Mouse (Mus musculus) adrenal gland, adult 8-10 months (tissue): ENCODE data around the gene Zfp296. TPM values are rescaled to one million over a fixed set of nuclear protein-coding genes. Genes with fewer than 3 reads are reported as not detected.

Source experiments
- DNase-seq: peaks from one replicate; pipeline ENCODE4 v3.0.0; 2022
- total RNA-seq, 4 experiments: library from RNA; stranded (reverse); gene quantifications; 2 replicates each; pipeline ENCODE4 v1.2.4; 2022

Zfp296 gene
- total RNA-seq, 4 experiments from 2014 or later, result 0.52 to 0.68 (median 0.57) TPM

DNA sequence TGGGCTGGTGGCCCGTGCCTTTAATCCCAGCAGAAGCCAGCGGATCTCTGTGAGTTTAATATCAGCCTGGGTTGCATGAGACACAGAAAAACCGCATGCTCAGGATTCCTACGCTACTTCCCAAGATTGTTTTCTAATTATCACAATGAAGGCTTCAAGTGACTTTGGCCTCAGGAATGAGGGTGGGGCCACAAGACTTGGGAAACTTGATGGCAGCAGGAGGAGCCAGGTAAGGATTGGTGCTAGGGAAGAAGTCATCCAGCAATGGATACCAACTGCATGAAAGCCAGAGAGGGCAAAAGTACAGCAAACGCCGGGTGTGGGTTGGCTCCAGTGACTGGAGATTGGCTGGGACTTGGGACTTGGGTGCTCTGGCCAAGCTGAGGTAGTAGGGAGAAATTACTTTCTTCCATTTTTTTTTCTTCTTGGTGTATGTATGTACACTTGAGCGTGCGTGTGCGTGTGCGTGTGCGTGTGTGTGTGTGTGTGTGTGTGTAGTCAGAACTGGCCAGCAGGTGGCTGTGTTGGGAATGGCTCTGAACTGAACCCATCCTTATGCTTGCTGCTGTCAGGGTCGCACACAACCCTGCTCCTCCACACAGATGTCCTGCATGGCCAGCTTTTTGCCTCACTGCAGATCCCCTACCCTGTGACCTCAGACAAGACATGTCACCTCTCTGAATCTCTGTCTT lies 32.7 kb downstream of the Zfp296 start:
- no peak for DNase-seq

DNA sequence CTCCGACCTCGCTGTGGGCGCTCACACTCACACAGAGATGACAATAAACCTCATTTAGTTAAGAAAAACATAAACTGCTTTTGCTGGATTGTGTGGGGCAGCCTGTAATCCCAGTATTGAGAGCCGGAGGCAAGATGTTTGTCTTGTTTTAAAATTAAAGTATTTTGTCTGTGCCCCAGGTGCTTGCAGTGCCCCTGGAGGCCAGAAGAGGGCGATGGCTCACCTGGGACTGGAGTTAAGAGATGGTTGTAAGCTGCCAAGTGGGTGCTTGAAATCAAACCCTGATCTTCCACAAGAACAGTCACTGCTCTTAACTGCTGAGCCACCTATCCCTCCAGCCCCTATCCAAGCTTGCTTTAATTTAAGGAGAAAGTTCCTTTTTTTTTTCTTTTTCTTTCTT lies 33.9 kb downstream of the Zfp296 start:
- no peak for DNase-seq

DNA sequence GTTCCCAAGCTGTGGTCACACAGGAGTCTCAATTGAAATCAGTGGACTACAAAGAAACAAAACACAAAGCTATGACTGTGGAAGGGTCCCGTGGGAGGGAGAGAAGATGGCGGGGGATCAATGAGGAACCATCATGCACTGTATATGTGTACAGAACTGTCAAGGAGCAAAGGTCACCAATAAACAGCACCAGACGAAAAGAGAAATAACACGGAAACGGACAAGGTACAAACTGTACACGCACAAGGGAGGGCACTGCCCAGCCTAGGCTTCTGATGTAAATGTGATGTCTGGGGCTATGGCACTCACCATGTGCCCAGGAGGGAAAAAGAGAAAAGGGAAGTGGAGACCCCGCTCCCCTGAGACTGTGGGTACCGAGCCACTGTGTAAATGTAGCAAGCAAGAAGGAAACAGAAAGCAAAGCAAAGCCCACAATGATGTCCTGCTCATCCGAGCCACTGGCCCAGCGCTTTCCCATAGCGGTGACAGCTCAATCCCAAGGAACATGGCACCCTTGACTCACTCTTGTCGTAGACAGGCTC lies 38.0 kb downstream of the Zfp296 start:
- DNase-seq, result no peak

DNA sequence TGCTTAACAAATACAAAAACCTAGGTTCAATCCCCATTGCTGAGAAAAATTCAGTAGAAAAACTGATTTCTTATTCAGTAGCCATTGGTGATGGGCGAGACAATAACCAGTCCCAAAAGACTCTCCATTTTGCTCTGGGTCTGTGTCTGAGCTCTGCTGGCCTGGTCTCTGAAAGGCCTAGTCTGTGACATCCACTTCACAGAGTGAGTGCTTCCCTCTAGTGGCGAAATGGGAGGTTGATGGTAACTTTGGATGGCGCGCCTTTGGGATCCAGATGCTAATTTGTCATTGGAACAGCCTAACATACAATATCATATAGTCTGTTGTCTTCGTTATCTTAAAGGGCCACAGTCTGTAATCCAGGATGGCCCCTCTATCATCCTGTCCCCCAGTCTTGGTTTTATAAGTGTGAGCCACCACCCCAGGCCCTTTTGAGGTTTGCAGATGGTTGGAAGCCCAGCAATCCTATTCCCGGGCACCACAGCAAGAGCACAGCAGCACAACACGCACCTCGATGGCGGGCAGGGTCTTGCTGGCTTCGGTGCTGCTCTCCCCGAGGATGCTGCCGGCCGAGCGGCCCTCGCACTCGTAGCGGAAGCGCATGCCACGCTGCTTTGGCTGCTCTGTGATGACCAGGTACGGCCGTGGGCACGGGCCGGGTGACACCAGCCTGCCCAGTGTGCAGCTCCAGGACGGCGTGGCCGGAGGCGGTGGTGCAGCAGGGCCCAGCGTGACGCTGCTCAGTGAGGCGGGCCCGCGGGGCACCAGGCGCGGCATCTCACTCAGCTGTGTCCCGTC lies 42.1 kb downstream of the Zfp296 start:
- no peak for DNase-seq

DNA sequence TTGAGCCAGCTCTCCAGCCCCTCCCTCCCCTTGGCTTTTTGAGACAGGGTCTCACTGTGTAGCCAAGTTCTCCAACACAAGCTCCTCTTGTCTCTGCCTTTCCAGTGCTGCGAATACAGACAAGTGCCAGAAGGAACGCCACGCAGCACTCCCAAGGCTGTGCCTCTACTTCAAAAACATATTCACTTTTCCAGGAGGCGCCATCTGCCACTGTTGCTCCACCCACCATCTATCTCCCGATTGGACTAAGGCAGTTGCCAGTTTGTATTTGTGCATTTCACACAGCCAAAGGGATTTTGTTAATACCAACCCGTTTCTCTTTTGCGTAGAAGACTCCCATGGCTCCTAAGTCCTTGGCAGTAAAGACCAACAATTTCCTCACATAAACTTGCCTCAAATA lies 43.7 kb downstream of the Zfp296 start:
- DNase-seq, result no peak

DNA sequence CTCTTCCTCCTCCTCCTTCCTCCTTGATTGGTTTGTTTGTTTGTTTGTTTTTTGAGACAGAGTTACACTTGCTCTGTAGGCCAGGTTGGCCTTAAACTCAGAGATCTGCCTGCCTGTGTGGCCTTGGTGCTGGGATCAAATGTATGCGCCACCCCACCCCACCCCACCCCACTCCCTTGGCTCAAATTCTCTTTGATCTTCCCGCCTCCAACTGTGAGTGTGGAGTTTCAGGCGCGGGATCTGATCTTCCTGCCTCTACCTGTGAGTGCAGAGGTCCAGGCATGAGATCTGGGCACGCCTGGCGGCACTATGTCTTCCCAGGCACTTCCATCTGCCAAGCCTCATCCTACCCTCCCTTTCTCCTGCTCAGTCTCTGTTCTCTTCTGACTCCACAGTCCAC lies 45.2 kb downstream of the Zfp296 start:
- no peak for DNase-seq

DNA sequence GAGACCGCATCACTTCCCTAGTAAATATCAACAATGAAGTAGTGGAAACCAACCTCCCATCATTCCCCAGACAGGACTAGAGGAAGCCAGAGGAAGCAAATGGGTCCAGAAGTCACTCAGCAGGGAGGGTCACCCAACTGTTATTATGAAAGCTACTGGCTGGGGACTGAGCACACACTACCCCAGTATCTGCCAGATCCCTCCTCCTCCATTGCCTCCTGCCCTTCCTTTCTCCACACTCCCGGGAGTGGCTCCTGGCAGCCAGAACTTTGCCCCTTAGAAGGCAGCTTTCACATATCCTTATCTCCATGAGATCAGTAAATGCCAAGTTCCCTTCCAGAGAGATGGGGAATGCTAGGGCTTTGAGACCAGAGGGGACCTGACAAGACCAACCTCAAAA lies 46.3 kb downstream of the Zfp296 start:
- no peak for DNase-seq

DNA sequence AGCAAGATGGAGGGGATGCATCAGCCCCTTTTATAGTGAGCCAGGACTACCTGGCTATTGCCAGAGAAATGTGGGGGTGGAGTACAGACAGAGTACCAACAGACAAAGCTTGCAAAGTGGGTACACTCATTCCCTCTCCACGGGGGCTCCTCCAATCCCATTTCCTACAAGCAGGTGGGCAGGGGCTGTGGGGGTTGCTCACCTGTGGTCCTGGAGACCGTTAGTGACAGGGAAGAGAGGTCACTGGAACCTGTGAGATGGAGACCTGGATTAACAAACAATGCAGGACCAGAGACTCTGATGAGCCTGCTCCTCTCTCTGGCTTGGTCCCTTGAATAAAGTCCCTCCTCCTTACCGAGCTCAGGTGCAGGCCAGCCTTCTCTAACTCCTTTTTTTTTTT lies 50.6 kb downstream of the Zfp296 start:
- no peak for DNase-seq

DNA sequence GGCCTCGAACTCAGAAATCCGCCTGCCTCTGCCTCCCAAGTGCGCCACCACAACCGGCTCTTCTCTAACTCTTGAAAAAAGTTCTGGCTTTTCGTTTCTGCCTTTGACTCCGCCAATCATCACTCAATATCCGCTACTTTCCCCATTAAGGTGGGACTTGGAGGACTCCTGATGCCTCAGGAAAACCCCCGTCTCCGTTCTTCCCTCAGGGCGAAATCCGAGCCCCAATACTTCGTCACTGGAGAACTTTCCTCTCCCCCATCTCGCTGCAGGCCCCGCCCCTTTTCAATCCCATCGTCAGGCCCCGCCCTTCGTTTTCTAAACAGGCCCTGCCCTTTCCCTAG lies 51.1 kb downstream of the Zfp296 start:
- no peak for DNase-seq

DNA sequence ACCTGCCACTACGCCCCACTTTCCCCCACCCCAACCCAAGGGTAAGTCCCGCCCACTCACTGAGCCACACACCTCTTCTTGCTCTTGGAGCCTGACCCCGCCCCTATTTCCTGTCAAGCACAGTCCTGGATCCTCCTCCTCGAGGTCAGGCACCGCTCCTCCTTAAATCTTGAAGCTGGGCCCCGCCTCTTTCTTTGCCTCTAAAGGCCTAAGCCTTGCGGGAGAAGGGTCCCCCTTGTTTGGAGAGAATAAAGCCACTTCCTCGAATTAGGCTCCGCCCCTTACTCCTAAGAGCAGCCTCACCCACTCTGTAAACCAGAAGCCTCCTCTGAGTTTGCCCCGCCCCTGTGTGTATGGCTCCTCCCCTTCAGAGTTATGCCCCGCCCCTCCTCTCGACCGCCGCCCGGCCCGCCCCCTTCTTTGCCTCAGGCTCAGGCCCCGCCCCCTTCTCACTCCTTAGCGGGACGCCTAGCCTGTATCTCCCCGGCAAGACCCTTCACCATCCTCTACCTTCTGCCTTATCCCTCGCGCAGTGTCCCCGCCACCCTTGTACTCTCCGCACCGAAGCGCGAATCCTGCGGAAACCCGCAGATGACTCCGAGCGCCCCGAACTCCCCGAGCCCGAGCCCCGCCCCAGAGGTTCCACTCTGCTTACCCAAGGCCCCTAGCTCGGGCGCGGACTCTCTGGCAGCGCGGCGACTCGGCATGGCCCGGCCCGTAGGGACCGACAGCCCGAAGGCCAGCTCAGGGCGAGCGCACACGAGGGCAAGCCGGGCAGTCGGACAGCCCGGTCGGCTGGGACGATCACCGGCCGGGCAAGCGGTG lies 51.7 kb downstream of the Zfp296 start:
- DNase-seq, result peak; percentile 98

DNA sequence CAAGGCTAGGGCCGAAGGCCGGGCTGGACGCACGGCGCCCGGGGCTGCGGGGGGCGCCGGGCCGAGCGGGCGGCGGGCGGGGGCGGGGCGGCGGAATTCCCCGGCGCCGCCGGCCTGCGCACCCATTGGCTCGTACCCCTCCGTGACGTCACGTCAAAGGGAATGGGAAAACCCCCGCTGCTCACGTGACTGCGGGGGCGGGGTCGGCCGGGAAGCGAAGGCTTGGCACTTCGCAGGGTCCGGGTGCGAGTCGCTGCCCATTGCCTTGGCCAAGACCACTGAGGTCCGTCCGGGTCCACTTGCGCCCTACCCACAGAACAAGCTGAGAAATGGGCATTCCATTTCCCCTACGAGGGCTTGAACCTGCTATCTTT lies 52.3 kb downstream of the Zfp296 start, which contains the start of gene Relb:
Relb (minus strand) TSS at position 78 of the 374 bp plus-strand sequence.
- peak; percentile 90 for DNase-seq

Other genes with a start within 250 kb of the Zfp296 start
- gene Ercc1, start 232.5 kb upstream of the Zfp296 start, total RNA-seq, result 10 to 100 TPM; 32.4 to 56.3 (median 41.6) TPM
- gene Cd3eap, start 217.8 kb upstream of the Zfp296 start, total RNA-seq, result 10 to 100 TPM; 12.9 to 15.2 (median 13.5) TPM
- gene Ppp1r13l, start 217.5 kb upstream of the Zfp296 start, total RNA-seq, result 10 to 100 TPM in 1 of 4 experiments, 1 to 10 TPM in 3; 6.4 to 12.5 (median 8.4) TPM
- gene Ercc2, start 195.3 kb upstream of the Zfp296 start, total RNA-seq, result 10 to 100 TPM; 31.0 to 44.8 (median 39.2) TPM
- gene Klc3, start 173.2 kb upstream of the Zfp296 start, total RNA-seq, result 10 to 100 TPM in 1 of 4 experiments, 1 to 10 TPM in 2, under 1 TPM in 1; 0.61 to 13.6 (median 5.5) TPM
- not detected for gene Ckm, start 172.5 kb upstream of the Zfp296 start, total RNA-seq
- 10 to 100 TPM; 44.4 to 53.9 (median 47.6) TPM for gene Mark4, start 118.5 kb upstream of the Zfp296 start, total RNA-seq
- gene Exoc3l2, start 114.0 kb upstream of the Zfp296 start, total RNA-seq, result 10 to 100 TPM; 31.9 to 69.2 (median 51.8) TPM
- 10 to 100 TPM; 12.7 to 15.4 (median 13.6) TPM for gene Bloc1s3, start 68.9 kb upstream of the Zfp296 start, total RNA-seq
- 100 to 1,000 TPM in 1 of 4 experiments, 10 to 100 TPM in 3; 77.7 to 107 (median 90.3) TPM for gene Trappc6a, start 68.9 kb upstream of the Zfp296 start, total RNA-seq
- under 1 TPM in 2 of 4 experiments, not detected in 2; 0.13 to 0.31 TPM for gene Nkpd1, start 59.4 kb upstream of the Zfp296 start, total RNA-seq
- 10 to 100 TPM; 68.3 to 88.3 (median 81.8) TPM for gene Ppp1r37, start 14.2 kb upstream of the Zfp296 start, total RNA-seq
- 10 to 100 TPM; 76.9 to 94.1 (median 85.1) TPM for gene Gemin7, start 308 bp downstream of the Zfp296 start, total RNA-seq
- 10 to 100 TPM; 29.5 to 92.6 (median 50.4) TPM for gene Clasrp, start 27.2 kb downstream of the Zfp296 start, total RNA-seq
- 10 to 100 TPM; 31.6 to 50.7 (median 42.6) TPM for gene Relb, start 52.2 kb downstream of the Zfp296 start, total RNA-seq
- gene Clptm1, start 87.7 kb downstream of the Zfp296 start, total RNA-seq, result 100 to 1,000 TPM; 164 to 180 (median 179) TPM
- 1 to 10 TPM in 3 of 4 experiments, not detected in 1; 1.0 to 2.6 (median 1.4) TPM for gene Apoc2, start 100.7 kb downstream of the Zfp296 start, total RNA-seq
- gene Gm44805, start 104.1 kb downstream of the Zfp296 start, total RNA-seq, result 1 to 10 TPM in 2 of 4 experiments, under 1 TPM in 1, not detected in 1; 0.54 to 3.0 (median 1.9) TPM
- gene Apoc4, start 104.2 kb downstream of the Zfp296 start, total RNA-seq, result 100 to 1,000 TPM in 2 of 4 experiments, 10 to 100 TPM in 2; 48.6 to 249 (median 89.6) TPM
- 100 to 1,000 TPM in 2 of 4 experiments, 10 to 100 TPM in 2; 11.6 to 554 (median 210) TPM for gene Apoc1, start 115.4 kb downstream of the Zfp296 start, total RNA-seq
- gene Apoe, start 121.9 kb downstream of the Zfp296 start, total RNA-seq, result 1,000 to 10,000 TPM in 3 of 4 experiments, 100 to 1,000 TPM in 1; 996 to 1,300 (median 1,120) TPM
- gene Tomm40, start 138.2 kb downstream of the Zfp296 start, total RNA-seq, result 100 to 1,000 TPM; 119 to 134 (median 125) TPM
- 100 to 1,000 TPM in 1 of 4 experiments, 10 to 100 TPM in 3; 72.1 to 116 (median 88.9) TPM for gene Nectin2, start 173.2 kb downstream of the Zfp296 start, total RNA-seq
- 10 to 100 TPM; 50.3 to 63.5 (median 55.3) TPM for gene Bcam, start 193.7 kb downstream of the Zfp296 start, total RNA-seq
- gene Cblc, start 219.5 kb downstream of the Zfp296 start, total RNA-seq, result under 1 TPM in 1 of 4 experiments, not detected in 3; 0.43 TPM
- 10 to 100 TPM; 16.5 to 23.4 (median 21.9) TPM for gene Bcl3, start 245.5 kb downstream of the Zfp296 start, total RNA-seq